Comparison of ENCODE assay signal across 16 mouse cellular contexts in the genomic region with DNA sequence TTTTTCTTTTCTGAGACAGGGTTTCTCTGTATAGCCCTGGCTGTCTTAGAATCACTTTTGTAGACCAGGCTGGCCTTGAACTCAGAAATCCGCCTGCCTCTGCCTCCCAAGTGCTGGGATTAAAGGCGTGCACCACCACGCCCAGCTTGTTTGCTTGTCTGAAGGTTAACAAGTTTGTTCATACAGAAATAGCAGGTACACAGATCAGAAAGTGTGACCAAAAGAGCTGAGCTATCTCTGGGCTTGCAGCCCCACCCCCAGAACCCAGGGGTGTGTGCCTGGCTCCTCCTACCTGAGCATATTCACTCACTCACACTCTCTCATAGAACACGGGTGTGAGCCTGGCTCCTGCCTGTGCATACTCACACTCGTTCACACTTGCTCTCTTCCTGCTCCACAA.
"Had no signal": no experiment of that assay in that cellular context is flagged by ENCODE, and none has a peak within 500 bp of the region (broad histone marks: within the 10 kb centered on the region; RNA-seq: fewer than 3 reads in every experiment).

No protein-coding gene starts in this region.

- H3K4me3 ChIP-seq: neural tube, embryonic 13.5 days; neural tube, embryonic 15.5 days; stomach, embryonic 15.5 days had no signal

- H3K9me3 ChIP-seq: neural tube, embryonic 13.5 days; neural tube, embryonic 15.5 days; stomach, embryonic 15.5 days had no signal

- H3K9ac ChIP-seq: neural tube, embryonic 13.5 days; neural tube, embryonic 15.5 days; stomach, embryonic 15.5 days had no signal

- H3K36me3 ChIP-seq: neural tube, embryonic 13.5 days; neural tube, embryonic 15.5 days; stomach, embryonic 15.5 days had no signal

- DNase-seq: retina, postnatal 1 day; right cerebral cortex, adult 18-20 months; right cerebral cortex, postnatal 14 days; right cerebral cortex, postnatal 25 days; right cerebral cortex, postnatal 4 days; spleen, adult 18-20 months; thymus, adult 18-20 months; thymus, adult 2 months; thymus, postnatal 14 days; thymus, postnatal 25 days; thymus, postnatal 36 days; thymus, postnatal 4 days had no signal

- H3K27ac ChIP-seq: neural tube, embryonic 13.5 days; neural tube, embryonic 15.5 days; stomach, embryonic 15.5 days; stomach, postnatal 0 days had no signal
